Mouse (Mus musculus): Measurements from ENCODE around the gene Gm21961. TPM values are rescaled to one million over a fixed set of nuclear protein-coding genes. Genes with fewer than 3 reads are reported as not detected.

The Gm21961 gene
- polyA plus RNA-seq, 1 experiment from 2014 or later: not detected

- no peak overlapping the region for H3K4me3 ChIP-seq (ENCODE audit: low read depth, low read length)
- no peak overlapping the region for H3K4me2 ChIP-seq (ENCODE audit: low read depth, low read length)
- H3K27me3 ChIP-seq (ENCODE audit: insufficient read depth, low read length): no peaks in the 10 kb centered on the region
- no peaks in the 10 kb centered on the region for H3K9me3 ChIP-seq (ENCODE audit: low read length)
- no peak overlapping the region for H3K27ac ChIP-seq (ENCODE audit: low read depth)
- no peaks in the 10 kb centered on the region for H3K4me1 ChIP-seq (ENCODE audit: insufficient read depth)
- no peak overlapping the region for H3K9ac ChIP-seq (replicated peaks)
- TF ChIP-seq EP300 (IDR thresholded peaks at IDR 0.05; ENCODE audit: low read depth) (no peak), CTCF (IDR thresholded peaks at IDR 0.05; ENCODE audit: low read depth) (no peak)
- no peak for DNase-seq
- WGBS (ENCODE audit: insufficient replicate concordance): 81% methylated on average over 7 of the region's 7 CpGs
- ATAC-seq: no peak
- no peaks in the 10 kb centered on the region for H3K36me3 ChIP-seq (replicated peaks; ENCODE audit: insufficient read depth, low read length)
Observed at GRCm38 (mm10) chr15:64976044-64976805, 38.5 kb downstream of the Gm21961 start.

Other genes with a start within 250 kb of the Gm21961 start
- gene Gm21798, start 197.2 kb downstream of the Gm21961 start, polyA plus RNA-seq (2015; fragmentation: Nextera tagmentation; extraction: Ambion mirVana): not detected in 2 replicates

All from liver, postnatal 0 days (tissue).